28 mouse cellular contexts compared by ENCODE assay signal in the genomic region with DNA sequence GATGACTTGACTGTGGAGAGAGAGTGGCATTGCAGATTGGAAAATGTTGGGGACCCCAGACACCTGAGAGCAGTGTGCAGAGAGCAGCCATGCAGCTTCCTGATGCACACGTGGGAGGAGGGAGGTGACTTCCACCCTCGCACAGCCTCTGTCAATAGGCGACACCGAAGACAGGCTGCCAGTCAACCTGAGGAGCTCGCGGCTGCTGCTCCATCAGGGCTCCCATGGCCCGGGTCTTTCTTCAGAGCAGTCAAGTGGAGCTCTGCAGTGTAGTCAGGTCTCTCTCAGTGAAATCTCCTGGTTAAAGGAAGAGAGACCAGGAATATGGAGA.
DNase-seq lines count a peak whose midpoint lies in the region; ATAC-seq and TF ChIP-seq lines count a peak whose summit lies in the region.
"Had no signal": no experiment of that assay in that cellular context is flagged by ENCODE, and none has a peak within 500 bp of the region (broad histone marks: within the 10 kb centered on the region; RNA-seq: fewer than 3 reads in every experiment).

No protein-coding gene starts in this region.

- peaks cover 52% of the 10 kb centered on the region for H3K4me1 ChIP-seq in forebrain, embryonic 13.5 days
- peaks cover 50% of the 10 kb centered on the region for H3K4me1 ChIP-seq in forebrain, embryonic 10.5 days
- H3K4me1 ChIP-seq in liver, embryonic 11.5 days (replicated peaks; ENCODE audit: control insufficient read depth, insufficient read depth, low read length) = peaks cover 18% of the 10 kb centered on the region
- peaks cover 24% of the 10 kb centered on the region for H3K4me1 ChIP-seq in liver, postnatal 0 days (ENCODE audit: insufficient read depth)
- peaks cover 51% of the 10 kb centered on the region for H3K4me1 ChIP-seq in intestine, embryonic 16.5 days (ENCODE audit: control insufficient read depth, insufficient read depth, low read length)

- DNase-seq in forebrain, embryonic 10.5 days (ENCODE audit: extremely low spot score, low spot score) = no peak
- no peak for DNase-seq in liver, embryonic 11.5 days (ENCODE audit: low spot score)
- no peak for DNase-seq in liver, postnatal 0 days
- peak; percentile 34 for DNase-seq in brain, adult 2 months (ENCODE audit: low read depth, low spot score)
- no peak for DNase-seq in adrenal gland, postnatal 36 days
- DNase-seq in embryo, embryonic 10 days (ENCODE audit: low spot score) = no peak
- DNase-seq: adrenal gland, postnatal 14 days; cerebellum, adult 18-20 months; cerebellum, postnatal 10 days; heart, adult 2 months; heart, postnatal 4 days; kidney, adult 2 months; kidney, postnatal 36 days; layer of hippocampus, postnatal 36 days; left cerebral cortex, postnatal 4 days; lung, adult 18-20 months; lung, postnatal 4 days; spleen, adult 18-20 months; thymus, postnatal 25 days had no signal

- no peak for TF ChIP-seq CTCF in liver, postnatal 0 days (IDR thresholded peaks at IDR 0.05; ENCODE audit: low read depth)

- no peak overlapping the region for H3K4me3 ChIP-seq in forebrain, embryonic 13.5 days
- H3K4me3 ChIP-seq in forebrain, embryonic 10.5 days = no peak overlapping the region
- no peak overlapping the region for H3K4me3 ChIP-seq in liver, embryonic 11.5 days (ENCODE audit: low read depth, low read length)
- no peak overlapping the region for H3K4me3 ChIP-seq in liver, postnatal 0 days (ENCODE audit: low read depth, low read length)
- peak overlapping the region; percentile 15; the same call in 1 of the 2 replicates for H3K4me3 ChIP-seq in intestine, embryonic 16.5 days (ENCODE audit: low read length)
- H3K4me3 ChIP-seq: erythroblast, embryonic 14.5 days; forebrain, embryonic 12.5 days; heart, adult 2 months; heart, embryonic 12.5 days; megakaryocyte, embryonic 14.5 days; midbrain, embryonic 12.5 days had no signal

- no peak overlapping the region for H3K4me2 ChIP-seq in forebrain, embryonic 13.5 days
- no peak overlapping the region for H3K4me2 ChIP-seq in liver, embryonic 11.5 days
- no peak overlapping the region for H3K4me2 ChIP-seq in liver, postnatal 0 days (ENCODE audit: low read depth, low read length)
- peak overlapping the region; percentile 40 for H3K4me2 ChIP-seq in intestine, embryonic 16.5 days (ENCODE audit: low read depth, low read length)
- H3K4me2 ChIP-seq: forebrain, embryonic 12.5 days; heart, embryonic 12.5 days; midbrain, embryonic 12.5 days had no signal

- no peaks in the 10 kb centered on the region for H3K27me3 ChIP-seq in forebrain, embryonic 13.5 days
- no peaks in the 10 kb centered on the region for H3K27me3 ChIP-seq in forebrain, embryonic 10.5 days (ENCODE audit: poor library complexity, severe bottlenecking)
- H3K27me3 ChIP-seq in liver, embryonic 11.5 days (replicated peaks; ENCODE audit: control insufficient read depth, insufficient read depth, low read length) = no peaks in the 10 kb centered on the region
- H3K27me3 ChIP-seq in liver, postnatal 0 days (ENCODE audit: insufficient read depth, low read length) = no peaks in the 10 kb centered on the region
- H3K27me3 ChIP-seq in intestine, embryonic 16.5 days (replicated peaks; ENCODE audit: control insufficient read depth, insufficient read depth, low read length) = no peaks in the 10 kb centered on the region
- H3K27me3 ChIP-seq: forebrain, embryonic 12.5 days; heart, embryonic 12.5 days; megakaryocyte, embryonic 14.5 days; midbrain, embryonic 12.5 days had no signal

- H3K36me3 ChIP-seq in forebrain, embryonic 13.5 days (ENCODE audit: poor library complexity, severe bottlenecking) = no peaks in the 10 kb centered on the region
- H3K36me3 ChIP-seq in forebrain, embryonic 10.5 days (replicated peaks) = peaks cover 9% of the 10 kb centered on the region; the same call in 1 of the 2 replicates
- H3K36me3 ChIP-seq in liver, embryonic 11.5 days (ENCODE audit: control insufficient read depth, insufficient read depth, low read length) = no peaks in the 10 kb centered on the region
- H3K36me3 ChIP-seq in liver, postnatal 0 days (replicated peaks; ENCODE audit: insufficient read depth, low read length) = 0 out of 2 replicates have a peak, but pooled peaks cover 5% of the 10 kb centered on the region
- H3K36me3 ChIP-seq in intestine, embryonic 16.5 days (ENCODE audit: control insufficient read depth, insufficient read depth, low read length) = no peaks in the 10 kb centered on the region
- H3K36me3 ChIP-seq: forebrain, embryonic 12.5 days; heart, embryonic 12.5 days; midbrain, embryonic 12.5 days had no signal

- peak; percentile 30; the same call in 1 of the 2 replicates for ATAC-seq in forebrain, embryonic 13.5 days
- 0 out of 2 replicates have a peak, but pooled peaks have one; percentile 18 for ATAC-seq in liver, embryonic 11.5 days (replicated peaks; ENCODE audit: low FRiP score)
- ATAC-seq in liver, postnatal 0 days = no peak
- peak; percentile 78 for ATAC-seq in intestine, embryonic 16.5 days
- ATAC-seq: hindbrain, postnatal 0 days; lung, postnatal 0 days had no signal

- no peaks in the 10 kb centered on the region for H3K9me3 ChIP-seq in forebrain, embryonic 13.5 days (replicated peaks)
- no peaks in the 10 kb centered on the region for H3K9me3 ChIP-seq in forebrain, embryonic 10.5 days
- no peaks in the 10 kb centered on the region for H3K9me3 ChIP-seq in liver, embryonic 11.5 days (ENCODE audit: control insufficient read depth, low read length)
- H3K9me3 ChIP-seq in liver, postnatal 0 days (ENCODE audit: low read length) = no peaks in the 10 kb centered on the region
- H3K9me3 ChIP-seq in intestine, embryonic 16.5 days (ENCODE audit: control insufficient read depth, low read length) = no peaks in the 10 kb centered on the region
- H3K9me3 ChIP-seq: forebrain, embryonic 12.5 days; heart, embryonic 12.5 days; megakaryocyte, embryonic 14.5 days; midbrain, embryonic 12.5 days had no signal

- 67% methylated on average over 7 of the region's 7 CpGs for WGBS in forebrain, embryonic 13.5 days
- WGBS in forebrain, embryonic 10.5 days = 64% methylated on average over 7 of the region's 7 CpGs
- 65% methylated on average over 7 of the region's 7 CpGs for WGBS in liver, embryonic 11.5 days
- 63% methylated on average over 7 of the region's 7 CpGs for WGBS in liver, postnatal 0 days (ENCODE audit: insufficient replicate concordance)
- 46% methylated on average over 7 of the region's 7 CpGs for WGBS in intestine, embryonic 16.5 days

- no peak for TF ChIP-seq EP300 in liver, postnatal 0 days (IDR thresholded peaks at IDR 0.05; ENCODE audit: low read depth)

- peak overlapping the region; percentile 22; the same call in 1 of the 2 replicates for H3K27ac ChIP-seq in forebrain, embryonic 13.5 days
- no peak overlapping the region for H3K27ac ChIP-seq in forebrain, embryonic 10.5 days
- no peak overlapping the region for H3K27ac ChIP-seq in liver, embryonic 11.5 days (ENCODE audit: low read depth, low read length)
- no peak overlapping the region for H3K27ac ChIP-seq in liver, postnatal 0 days (ENCODE audit: low read depth)
- H3K27ac ChIP-seq in intestine, embryonic 16.5 days (ENCODE audit: low read length) = peak overlapping the region; percentile 52; the same call in 1 of the 2 replicates
- H3K27ac ChIP-seq: forebrain, embryonic 12.5 days; heart, adult 2 months; hindbrain, postnatal 0 days; midbrain, embryonic 12.5 days had no signal

- no peak overlapping the region for H3K9ac ChIP-seq in forebrain, embryonic 13.5 days
- no peak overlapping the region for H3K9ac ChIP-seq in liver, embryonic 11.5 days (ENCODE audit: low read depth, low read length)
- H3K9ac ChIP-seq in liver, postnatal 0 days (replicated peaks) = no peak overlapping the region
- no peak overlapping the region for H3K9ac ChIP-seq in intestine, embryonic 16.5 days (ENCODE audit: low read depth, low read length)
- H3K9ac ChIP-seq: forebrain, embryonic 12.5 days; heart, embryonic 12.5 days; midbrain, embryonic 12.5 days had no signal

Comparison
In these comparisons a context has a peak if more than half of its experiments do, and no peak if none do; other contexts are left out.
1. H3K27ac ChIP-seq: peak in forebrain, embryonic 13.5 days (single experiment) and intestine, embryonic 16.5 days (single experiment); none in forebrain, embryonic 10.5 days (single experiment), liver, embryonic 11.5 days (single experiment) and liver, postnatal 0 days (single experiment).